Mouse (Mus musculus) CH12.LX (cell line): Measurements from ENCODE around the gene Tex44. TPM values are rescaled to one million over a fixed set of nuclear protein-coding genes. Genes with fewer than 3 reads are reported as not detected.

Experiments
- DNase-seq: peaks from one replicate; pipeline ENCODE4 v3.0.0-alpha.2; 2013; ENCODE audit errors: extremely low read depth
- H3K27ac ChIP-seq: 2 replicates; pipeline ENCODE4 v1.5.1; 2012; ENCODE audit warnings: low read depth, mild to moderate bottlenecking, control low read depth, moderate library complexity; ENCODE audit not compliant: insufficient read depth
- H3K27me3 ChIP-seq: replicated peaks from 2 replicates; pipeline ENCODE3; 2012; ENCODE audit warnings: inconsistent platforms
- H3K36me3 ChIP-seq, 2 experiments: replicated peaks in 1 of 2; 2 replicates each; pipeline versions ENCODE3 to v1.6.1; 2012; ENCODE audit warnings: inconsistent platforms in 1 of 2, low read length in 1 of 2, mild to moderate bottlenecking in 1 of 2, mixed read lengths in 1 of 2, moderate library complexity in 1 of 2; ENCODE audit not compliant: control insufficient read depth in 1 of 2, insufficient read depth in 1 of 2
- H3K4me1 ChIP-seq, 2 experiments: 2 replicates each; pipeline ENCODE4 v1.6.1; 2012; ENCODE audit warnings: inconsistent platforms in 1 of 2, moderate library complexity in 1 of 2; ENCODE audit not compliant: insufficient read depth in 2 of 2, control insufficient read depth in 1 of 2
- H3K4me2 ChIP-seq: 2 replicates; pipeline ENCODE4 v1.6.1; 2012; ENCODE audit warnings: low read depth, mild to moderate bottlenecking, control low read depth; ENCODE audit not compliant: poor library complexity, insufficient read depth, severe bottlenecking
- H3K4me3 ChIP-seq, 3 experiments: fragments of 150-350 bp in 1 of 3; sonication (generic) in 1 of 3; replicated peaks in 1 of 3; 2 replicates each; pipeline versions ENCODE3 to v1.5.1; 2011 to 2012; ENCODE audit warnings: low read depth in 2 of 3, low read length in 2 of 3, mild to moderate bottlenecking in 2 of 3, moderate library complexity in 2 of 3, control low read depth in 1 of 3, improper control_type of control experiment in 1 of 3, inconsistent platforms in 1 of 3, mixed read lengths in 1 of 3; ENCODE audit not compliant: poor library complexity in 1 of 3
- H3K79me2 ChIP-seq: replicated peaks from 2 replicates; pipeline ENCODE4 v1.6.1; 2012; ENCODE audit warnings: mild to moderate bottlenecking, moderate library complexity; ENCODE audit not compliant: control insufficient read depth, poor library complexity, insufficient read depth, severe bottlenecking; ENCODE audit errors: extremely low read depth
- H3K9ac ChIP-seq: 2 replicates; pipeline ENCODE4 v1.6.1; 2012; ENCODE audit warnings: low read depth, mild to moderate bottlenecking, control low read depth, moderate library complexity; ENCODE audit not compliant: insufficient read depth
- H3K9me3 ChIP-seq: replicated peaks from 2 replicates; pipeline ENCODE3; 2012; ENCODE audit warnings: low read length, inconsistent platforms, mixed read lengths
- BHLHE40 ChIP-seq: IDR thresholded peaks from 2 replicates; pipeline ENCODE4 v1.6.1; 2011; ENCODE audit warnings: mild to moderate bottlenecking, low read depth, low read length, improper control_type of control experiment
- CHD1 ChIP-seq: IDR thresholded peaks from 2 replicates; pipeline ENCODE4 v1.6.1; 2012; ENCODE audit warnings: low read depth, low read length, improper control_type of control experiment, inconsistent platforms
- CHD2 ChIP-seq: IDR thresholded peaks from 2 replicates; pipeline ENCODE4 v1.6.1; 2011; ENCODE audit warnings: low read length, improper control_type of control experiment
- CTCF ChIP-seq, 2 experiments: IDR thresholded peaks in 1 of 2; conservative IDR thresholded peaks in 1 of 2; 2 replicates each; pipeline ENCODE4 v1.5.1; 2011 to 2012; ENCODE audit warnings: low read depth in 2 of 2, low read length in 2 of 2, improper control_type of control experiment in 1 of 2, inconsistent platforms in 1 of 2, mild to moderate bottlenecking in 1 of 2, moderate library complexity in 1 of 2
- E2F4 ChIP-seq: IDR thresholded peaks from 2 replicates; pipeline ENCODE4 v1.6.1; 2011; ENCODE audit warnings: low read depth, low read length, improper control_type of control experiment; ENCODE audit not compliant: insufficient replicate concordance
- ELF1 ChIP-seq: IDR thresholded peaks from 2 replicates; pipeline ENCODE4 v1.6.1; 2014; ENCODE audit warnings: low read depth, mild to moderate bottlenecking, inconsistent platforms, low read length, improper control_type of control experiment
- EP300 ChIP-seq: IDR thresholded peaks from 2 replicates; pipeline ENCODE4 v1.6.1; 2011; ENCODE audit warnings: low read length, improper control_type of control experiment
- ETS1 ChIP-seq: conservative IDR thresholded peaks from 2 replicates; pipeline ENCODE4 v1.6.1; 2012; ENCODE audit warnings: low read depth, mild to moderate bottlenecking, inconsistent platforms, low read length, improper control_type of control experiment, moderate library complexity
- HCFC1 ChIP-seq: IDR thresholded peaks from 2 replicates; pipeline ENCODE4 v1.6.1; 2012; ENCODE audit warnings: low read depth, mild to moderate bottlenecking, inconsistent platforms, low read length, improper control_type of control experiment
- IRF4 ChIP-seq: IDR thresholded peaks from 2 replicates; pipeline ENCODE4 v1.6.1; 2014; ENCODE audit warnings: low read depth, mild to moderate bottlenecking, inconsistent platforms, low read length, improper control_type of control experiment
- JUN ChIP-seq: IDR thresholded peaks from 2 replicates; pipeline ENCODE4 v1.6.1; 2011; ENCODE audit warnings: low read depth, mild to moderate bottlenecking, low read length, improper control_type of control experiment, moderate library complexity; ENCODE audit not compliant: insufficient read depth
- JUND ChIP-seq: conservative IDR thresholded peaks from 2 replicates; pipeline ENCODE4 v1.6.1; 2011; ENCODE audit warnings: low read depth, low read length, improper control_type of control experiment
- KAT2A ChIP-seq: IDR thresholded peaks from 2 replicates; pipeline ENCODE4 v1.6.1; 2012; ENCODE audit warnings: low read length, improper control_type of control experiment, inconsistent platforms; ENCODE audit not compliant: insufficient replicate concordance
- MAFK ChIP-seq: IDR thresholded peaks from 2 replicates; pipeline ENCODE4 v1.6.1; 2011; ENCODE audit warnings: low read length, improper control_type of control experiment; ENCODE audit not compliant: insufficient replicate concordance
- MAX ChIP-seq: IDR thresholded peaks from 2 replicates; pipeline ENCODE4 v1.6.1; 2011; ENCODE audit warnings: low read length, improper control_type of control experiment
- MAZ ChIP-seq: IDR thresholded peaks from 2 replicates; pipeline ENCODE4 v1.6.1; 2012; ENCODE audit warnings: low read depth, mild to moderate bottlenecking, inconsistent platforms, low read length, improper control_type of control experiment, moderate library complexity
- MEF2A ChIP-seq: IDR thresholded peaks from 2 replicates; pipeline ENCODE4 v1.6.1; 2014; ENCODE audit warnings: low read depth, mild to moderate bottlenecking, inconsistent platforms, low read length, improper control_type of control experiment, borderline replicate concordance
- MXI1 ChIP-seq: IDR thresholded peaks from 2 replicates; pipeline ENCODE4 v1.6.1; 2011; ENCODE audit warnings: mild to moderate bottlenecking, low read depth, low read length, improper control_type of control experiment
- MYC ChIP-seq: IDR thresholded peaks from 2 replicates; pipeline ENCODE4 v1.6.1; 2011; ENCODE audit warnings: low read depth, mild to moderate bottlenecking, improper control_type of control experiment, low read length
- NELFE ChIP-seq: IDR thresholded peaks from 2 replicates; pipeline ENCODE4 v1.6.1; 2011; ENCODE audit warnings: low read depth, low read length, improper control_type of control experiment
- NRF1 ChIP-seq: IDR thresholded peaks from 2 replicates; pipeline ENCODE4 v1.6.1; 2014; ENCODE audit warnings: low read depth, mild to moderate bottlenecking, inconsistent platforms, low read length, improper control_type of control experiment, moderate library complexity
- POLR2A ChIP-seq: IDR thresholded peaks from 2 replicates; pipeline ENCODE4 v1.6.1; 2011; ENCODE audit warnings: low read depth, mild to moderate bottlenecking, improper control_type of control experiment, low read length
- RAD21 ChIP-seq: IDR thresholded peaks from 2 replicates; pipeline ENCODE4 v1.6.1; 2011; ENCODE audit warnings: low read depth, mild to moderate bottlenecking, low read length, improper control_type of control experiment, moderate library complexity
- RCOR1 ChIP-seq: conservative IDR thresholded peaks from 2 replicates; pipeline ENCODE4 v1.6.1; 2012; ENCODE audit warnings: low read depth, mild to moderate bottlenecking, inconsistent platforms, low read length, improper control_type of control experiment
- SIN3A ChIP-seq: IDR thresholded peaks from 2 replicates; pipeline ENCODE4 v1.6.1; 2012; ENCODE audit warnings: low read length, improper control_type of control experiment, inconsistent platforms
- SMC3 ChIP-seq: IDR thresholded peaks from 2 replicates; pipeline ENCODE4 v1.6.1; 2011; ENCODE audit warnings: low read depth, low read length, improper control_type of control experiment
- TBP ChIP-seq: conservative IDR thresholded peaks from 2 replicates; pipeline ENCODE4 v1.6.1; 2011; ENCODE audit warnings: low read depth, low read length, improper control_type of control experiment
- TCF12 ChIP-seq: IDR thresholded peaks from 2 replicates; pipeline ENCODE4 v1.6.1; 2014; ENCODE audit warnings: low read depth, mild to moderate bottlenecking, inconsistent platforms, low read length, improper control_type of control experiment
- UBTF ChIP-seq: IDR thresholded peaks from 2 replicates; pipeline ENCODE4 v1.6.1; 2012; ENCODE audit warnings: low read depth, mild to moderate bottlenecking, inconsistent platforms, low read length, improper control_type of control experiment, moderate library complexity
- USF1 ChIP-seq: IDR thresholded peaks from 2 replicates; pipeline ENCODE4 v1.6.1; 2014; ENCODE audit warnings: low read depth, mild to moderate bottlenecking, inconsistent platforms, low read length, improper control_type of control experiment
- USF2 ChIP-seq: conservative IDR thresholded peaks from 2 replicates; pipeline ENCODE4 v1.6.1; 2011; ENCODE audit warnings: low read depth, low read length, improper control_type of control experiment
- ZMIZ1 ChIP-seq: IDR thresholded peaks from 2 replicates; pipeline ENCODE4 v1.6.1; 2012; ENCODE audit warnings: low read depth, mild to moderate bottlenecking, inconsistent platforms, low read length, improper control_type of control experiment
- ZNF384 ChIP-seq: IDR thresholded peaks from 2 replicates; pipeline ENCODE4 v1.6.1; 2012; ENCODE audit warnings: low read depth, low read length, improper control_type of control experiment, inconsistent platforms
- dilution Hi-C: fragments of 300-500 bp; cut with MboI; formaldehyde crosslinking; loops from 2 replicates; pipeline ENCODE4 v1.14.3; 2020; ENCODE audit warnings: low sequenced_read_pairs; ENCODE audit not compliant: extremely low pct_unique_long_range_greater_than_20kb, extremely low pct_ligation_motif_present
- in situ Hi-C: fragments of 300-500 bp; cut with MboI; formaldehyde crosslinking; loops from 3 replicates; pipeline ENCODE4 v1.14.3; 2019; ENCODE audit warnings: low sequenced_read_pairs, low pct_ligation_motif_present, low pct_unique_long_range_greater_than_20kb, mixed read lengths
- polyA plus RNA-seq: library from polyadenylated mRNA; unstranded; fragments of >175 nt; gene quantifications from 2 replicates; pipeline ENCODE4 v1.2.1, GENCODE M21; 2012; ENCODE audit warnings: low read depth; ENCODE audit not compliant: insufficient read length
- total RNA-seq, 2 experiments: library from RNA; depleted of rRNA; stranded (reverse); fragments of 300-350 nt in 1 of 2; fragments of >200 nt in 1 of 2; gene quantifications; 2 replicates each; pipeline ENCODE4 v1.2.3; 2012 to 2014

Tex44 gene
- total and polyA plus RNA-seq, 3 experiments: not detected

GRCm38 (mm10) chr1:86440171-86440886 lies 14.2 kb downstream of the Tex44 start (continued):
- TF ChIP-seq JUND (peak; percentile 38; the same call in 1 of the 2 replicates), CTCF (conservative IDR thresholded peaks at IDR 0.05 in 1 of 2, IDR thresholded peaks at IDR 0.05 in 1 of 2; ENCODE audit: low read depth in 2 of 2, low read length in 2 of 2) (peak; percentile 73 to 96), USF2 (no peak), JUN (peak; percentile 31; the same call in 1 of the 2 replicates)

- dilution Hi-C loops: no loop called here
- peak; percentile 81 for DNase-seq
- Histone ChIP-seq H3K4me3 (peak overlapping the region; percentile 33 to 65 (median 65)), H3K36me3 (no peaks in the 10 kb centered on the region), H3K9ac (peak overlapping the region; percentile 92), H3K9me3 (no peaks in the 10 kb centered on the region), H3K4me2 (peak overlapping the region; percentile 82), H3K27ac (peak overlapping the region; percentile 88), H3K79me2 (no peaks in the 10 kb centered on the region), H3K27me3 (no peaks in the 10 kb centered on the region), H3K4me1 (peaks cover 26 to 67% of the 10 kb centered on the region in 2 experiments)
- in situ Hi-C loops: loop anchor here (5.0 to 25.0 kb wide), 3 partner anchors 51 to 596 kb away; no protein-coding TSS in a partner anchor
- TF ChIP-seq MXI1 (peak; percentile 87), TBP (0 out of 2 replicates have a peak, but pooled peaks have one; percentile 5), ELF1 (peak; percentile 38; the same call in 1 of the 2 replicates), TCF12 (peak; percentile 79), E2F4 (0 out of 2 replicates have a peak, but pooled peaks have one; percentile 66), RCOR1 (peak; percentile 75), JUN (no peak; the same call in 1 of the 2 replicates), KAT2A (0 out of 2 replicates have a peak, but pooled peaks have one; percentile 19), MEF2A (peak; percentile 77), BHLHE40 (peak; percentile 94), NELFE (peak; percentile 56; the same call in 1 of the 2 replicates), MYC (peak; percentile 93), USF1 (peak; percentile 57), SIN3A (peak; percentile 17), MAFK (no peak), SMC3 (no peak; the same call in 1 of the 2 replicates), HCFC1 (peak; percentile 51; the same call in 1 of the 2 replicates), CHD1 (peak; percentile 84), CHD2 (peak; percentile 39; the same call in 1 of the 2 replicates), JUND (no peak), MAZ (peak; percentile 95), ZMIZ1 (no peak), RAD21 (no peak), NRF1 (peak; percentile 77), ETS1 (peak; percentile 78), MAX (peak; percentile 95), EP300 (peak; percentile 68), ZNF384 (no peak; the same call in 1 of the 2 replicates), IRF4 (peak; percentile 81), UBTF (no peak), POLR2A (0 out of 2 replicates have a peak, but pooled peaks have one; percentile 5)
Measured at GRCm38 (mm10) chr1:86440887-86441723, 15.0 kb downstream of the Tex44 start.
